Mouse (Mus musculus): ENCODE data around the gene Ppm1e. TPM values are rescaled to one million over a fixed set of nuclear protein-coding genes. Genes with fewer than 3 reads are reported as not detected.

Gene Ppm1e
- polyA plus RNA-seq, 1 experiment from 2014 or later, result 22.6 TPM

DNA sequence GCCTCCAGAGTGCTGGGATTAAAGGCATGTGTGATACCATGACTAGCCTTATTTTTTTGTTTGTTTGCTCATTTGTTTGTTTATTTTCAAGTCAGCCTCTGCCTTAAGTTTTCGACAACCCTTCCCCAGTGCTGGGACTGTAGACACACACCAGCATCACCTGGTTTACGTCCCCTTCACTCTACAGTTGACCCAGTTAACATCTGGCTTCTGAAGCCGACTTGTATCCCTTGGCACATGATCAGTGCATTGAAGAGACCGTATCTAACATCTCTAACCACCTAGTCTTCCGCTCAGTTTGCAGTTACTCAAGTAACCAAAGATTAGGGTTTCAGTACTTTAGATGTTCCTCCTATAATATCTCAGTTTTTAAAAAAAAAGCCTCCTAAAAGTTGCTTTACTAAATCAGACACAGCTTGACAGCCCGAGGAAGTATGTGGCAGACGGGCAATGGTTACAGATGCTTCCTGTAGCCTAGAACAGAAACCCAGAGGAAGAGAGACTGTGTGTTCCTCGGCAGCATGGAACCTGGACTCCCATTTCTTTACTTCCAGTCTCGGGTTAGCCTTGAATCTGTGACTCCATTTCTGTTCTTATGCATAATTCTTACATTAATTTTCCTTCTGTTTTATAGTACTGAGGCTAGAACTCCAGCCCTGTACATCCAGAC, 113.5 kb downstream of the Ppm1e start:
- Histone ChIP-seq H3K4me3 (no peak overlapping the region), H3K27ac (no peak overlapping the region), H3K9ac (no peak overlapping the region), H3K4me1 (replicated peaks) (peaks cover 9% of the 10 kb centered on the region; the same call in 1 of the 2 replicates), H3K27me3 (no peaks in the 10 kb centered on the region), H3K4me2 (no peak overlapping the region), H3K36me3 (peaks cover 11% of the 10 kb centered on the region), H3K9me3 (no peaks in the 10 kb centered on the region)
- no peak for ATAC-seq (ENCODE audit: low FRiP score)
- WGBS, result 92% methylated on average over 9 of the region's 9 CpGs

DNA sequence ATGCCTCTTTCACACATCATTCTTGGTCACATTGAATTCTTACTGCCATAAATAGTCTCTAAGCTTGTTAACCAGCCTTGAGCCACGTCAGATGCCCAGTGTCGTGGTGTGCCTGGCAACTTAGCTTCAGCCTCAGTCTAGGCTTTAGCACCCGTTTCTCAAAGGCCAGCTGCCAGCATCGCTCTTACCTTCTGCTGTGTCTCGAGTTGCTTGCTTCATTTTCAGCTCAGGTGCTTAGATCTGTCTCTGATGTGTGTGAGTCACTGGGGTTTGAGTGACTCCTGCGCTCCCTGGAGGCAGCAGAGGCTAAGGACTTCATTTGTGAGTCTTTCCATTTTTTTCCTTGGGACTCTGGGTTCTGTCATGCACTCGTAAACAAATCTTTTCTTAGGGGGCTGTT, 117.6 kb downstream of the Ppm1e start:
- no peak overlapping the region for H3K4me2 ChIP-seq
- no peak overlapping the region for H3K9ac ChIP-seq
- H3K27me3 ChIP-seq, result no peaks in the 10 kb centered on the region
- H3K4me1 ChIP-seq (replicated peaks), result no peaks in the 10 kb centered on the region
- 83% methylated on average over 7 of the region's 7 CpGs for WGBS
- no peak overlapping the region for H3K27ac ChIP-seq
- H3K4me3 ChIP-seq, result no peak overlapping the region
- peaks cover 28% of the 10 kb centered on the region for H3K36me3 ChIP-seq
- H3K9me3 ChIP-seq, result no peaks in the 10 kb centered on the region
- no peak for ATAC-seq (ENCODE audit: low FRiP score)

DNA sequence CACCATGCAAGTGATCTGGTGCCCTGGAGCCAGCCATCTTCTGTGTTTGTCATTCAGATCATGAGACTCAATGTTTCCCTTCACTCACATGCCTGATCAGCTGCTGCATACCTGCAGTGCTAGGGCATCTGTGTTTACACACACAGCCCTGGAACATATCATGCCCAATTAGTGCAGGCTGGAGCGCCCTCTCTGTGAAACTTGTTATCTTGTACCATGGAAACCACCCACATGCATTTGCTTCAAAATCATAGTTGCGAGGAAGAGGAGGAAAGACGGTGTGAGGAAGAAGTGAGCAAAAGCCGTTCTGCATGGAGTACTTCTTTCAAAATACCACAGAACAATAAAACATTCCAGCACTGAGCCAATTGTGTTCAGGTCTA, 118.0 kb downstream of the Ppm1e start:
- WGBS, result 95% methylated on average over 4 of the region's 4 CpGs
- Histone ChIP-seq H3K4me1 (replicated peaks) (no peaks in the 10 kb centered on the region), H3K4me3 (no peak overlapping the region), H3K4me2 (no peak overlapping the region), H3K36me3 (peaks cover 31% of the 10 kb centered on the region), H3K27ac (no peak overlapping the region), H3K9ac (no peak overlapping the region), H3K9me3 (no peaks in the 10 kb centered on the region), H3K27me3 (no peaks in the 10 kb centered on the region)
- ATAC-seq (ENCODE audit: low FRiP score), result no peak

GRCm38 (mm10) chr11:87240141-87240832, 118.5 kb downstream of the Ppm1e start:
- Histone ChIP-seq H3K27ac (no peak overlapping the region), H3K4me2 (no peak overlapping the region), H3K4me3 (no peak overlapping the region), H3K9ac (no peak overlapping the region), H3K4me1 (replicated peaks) (no peaks in the 10 kb centered on the region), H3K36me3 (peaks cover 34% of the 10 kb centered on the region), H3K27me3 (no peaks in the 10 kb centered on the region), H3K9me3 (no peaks in the 10 kb centered on the region)
- 88% methylated on average over 15 of the region's 15 CpGs for WGBS
- ATAC-seq (ENCODE audit: low FRiP score), result no peak

GRCm38 (mm10) chr11:87238891-87239530, 119.8 kb downstream of the Ppm1e start:
- H3K9ac ChIP-seq, result no peak overlapping the region
- H3K27ac ChIP-seq, result no peak overlapping the region
- no peak overlapping the region for H3K4me2 ChIP-seq
- peaks cover 44% of the 10 kb centered on the region for H3K36me3 ChIP-seq
- H3K9me3 ChIP-seq, result no peaks in the 10 kb centered on the region
- H3K27me3 ChIP-seq, result no peaks in the 10 kb centered on the region
- 81% methylated on average over 7 of the region's 7 CpGs for WGBS
- no peaks in the 10 kb centered on the region for H3K4me1 ChIP-seq (replicated peaks)
- no peak overlapping the region for H3K4me3 ChIP-seq
- no peak for ATAC-seq (ENCODE audit: low FRiP score)

DNA sequence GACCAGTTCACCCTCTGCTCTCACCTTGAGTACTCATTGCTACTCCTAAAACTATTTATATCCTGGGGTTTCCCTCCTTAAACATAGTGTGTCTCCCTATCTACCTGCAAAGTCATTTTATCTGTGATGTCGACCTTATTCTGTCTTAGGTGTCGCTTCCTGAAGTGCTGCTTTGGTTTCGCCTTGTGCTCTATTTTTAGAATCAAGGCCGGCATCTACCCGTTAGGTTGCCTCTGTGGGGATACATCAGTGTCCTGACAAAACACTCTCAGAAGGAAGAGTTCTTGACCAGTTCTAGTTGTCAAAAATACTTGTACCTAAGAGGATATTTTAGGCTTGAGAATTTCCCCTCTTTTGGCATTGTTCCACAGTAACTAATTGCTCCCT, 123.3 kb downstream of the Ppm1e start:
- Histone ChIP-seq H3K36me3 (peaks cover 62% of the 10 kb centered on the region), H3K9ac (no peak overlapping the region), H3K9me3 (no peaks in the 10 kb centered on the region), H3K4me1 (replicated peaks) (no peaks in the 10 kb centered on the region), H3K4me3 (no peak overlapping the region), H3K4me2 (no peak overlapping the region), H3K27ac (peak overlapping the region; percentile 8; the same call in 1 of the 2 replicates), H3K27me3 (no peaks in the 10 kb centered on the region)
- no peak for ATAC-seq (ENCODE audit: low FRiP score)
- 85% methylated on average over 5 of the region's 5 CpGs for WGBS

- no peak overlapping the region for H3K4me2 ChIP-seq
- 0 out of 2 replicates have a peak overlapping the region, but pooled peaks have one; percentile 8 for H3K27ac ChIP-seq
- 95% methylated on average over 12 of the region's 12 CpGs for WGBS
- peaks cover 58% of the 10 kb centered on the region for H3K36me3 ChIP-seq
- ATAC-seq (ENCODE audit: low FRiP score), result no peak
- H3K9me3 ChIP-seq, result no peaks in the 10 kb centered on the region
- no peaks in the 10 kb centered on the region for H3K4me1 ChIP-seq (replicated peaks)
- H3K27me3 ChIP-seq, result no peaks in the 10 kb centered on the region
- H3K4me3 ChIP-seq, result no peak overlapping the region
- H3K9ac ChIP-seq, result no peak overlapping the region
Observed at GRCm38 (mm10) chr11:87234743-87235485, 123.9 kb downstream of the Ppm1e start.

DNA sequence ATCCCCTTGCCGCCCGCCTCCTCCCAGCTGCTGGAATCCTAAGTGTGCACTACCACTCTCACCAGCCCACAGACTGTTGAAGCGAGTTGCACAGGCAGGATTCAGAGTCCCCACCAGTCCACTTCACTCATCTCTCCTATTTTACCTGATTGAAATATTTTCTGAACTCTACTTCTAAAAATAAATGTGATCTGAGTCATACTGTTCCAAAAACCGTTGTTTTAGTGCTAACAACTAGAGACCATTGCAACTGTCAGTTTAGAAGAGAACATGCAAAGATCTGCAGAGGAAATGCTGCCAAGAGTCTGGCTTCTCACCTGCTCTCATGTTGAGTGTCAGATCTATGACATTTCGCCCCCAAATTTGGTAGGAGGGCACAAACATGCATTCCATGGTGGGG, 125.4 kb downstream of the Ppm1e start:
- no peak overlapping the region for H3K4me3 ChIP-seq
- H3K9ac ChIP-seq, result no peak overlapping the region
- 94% methylated on average over 5 of the region's 5 CpGs for WGBS
- no peaks in the 10 kb centered on the region for H3K27me3 ChIP-seq
- peaks cover 54% of the 10 kb centered on the region for H3K36me3 ChIP-seq
- no peaks in the 10 kb centered on the region for H3K4me1 ChIP-seq (replicated peaks)
- no peaks in the 10 kb centered on the region for H3K9me3 ChIP-seq
- ATAC-seq (ENCODE audit: low FRiP score), result no peak
- H3K4me2 ChIP-seq, result no peak overlapping the region
- H3K27ac ChIP-seq, result no peak overlapping the region

DNA sequence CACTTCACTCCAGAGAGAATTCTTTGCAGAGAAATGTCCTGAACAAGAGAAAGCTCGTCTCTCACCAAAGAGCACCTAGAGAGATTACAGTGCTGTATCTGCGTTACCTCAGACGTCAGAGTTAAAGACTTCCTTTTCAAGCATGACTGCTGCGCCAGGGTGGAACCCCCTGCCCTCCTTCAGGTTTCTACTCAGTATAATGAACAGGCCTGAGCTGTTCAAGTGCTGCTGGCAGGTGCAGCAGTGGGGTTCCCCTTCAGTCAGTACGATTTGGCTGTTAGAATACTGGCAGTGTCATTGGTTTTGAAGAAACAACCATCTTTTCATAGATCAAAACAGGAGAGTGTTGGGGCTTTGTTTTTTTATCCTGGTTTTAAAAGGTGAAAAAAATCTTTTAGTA, 131.8 kb downstream of the Ppm1e start:
- Histone ChIP-seq H3K9me3 (no peaks in the 10 kb centered on the region), H3K9ac (no peak overlapping the region), H3K27ac (no peak overlapping the region), H3K36me3 (peaks cover 40% of the 10 kb centered on the region), H3K4me2 (no peak overlapping the region), H3K27me3 (no peaks in the 10 kb centered on the region), H3K4me3 (no peak overlapping the region), H3K4me1 (replicated peaks) (no peaks in the 10 kb centered on the region)
- ATAC-seq (ENCODE audit: low FRiP score), result no peak
- WGBS, result 88% methylated on average over 5 of the region's 5 CpGs

DNA sequence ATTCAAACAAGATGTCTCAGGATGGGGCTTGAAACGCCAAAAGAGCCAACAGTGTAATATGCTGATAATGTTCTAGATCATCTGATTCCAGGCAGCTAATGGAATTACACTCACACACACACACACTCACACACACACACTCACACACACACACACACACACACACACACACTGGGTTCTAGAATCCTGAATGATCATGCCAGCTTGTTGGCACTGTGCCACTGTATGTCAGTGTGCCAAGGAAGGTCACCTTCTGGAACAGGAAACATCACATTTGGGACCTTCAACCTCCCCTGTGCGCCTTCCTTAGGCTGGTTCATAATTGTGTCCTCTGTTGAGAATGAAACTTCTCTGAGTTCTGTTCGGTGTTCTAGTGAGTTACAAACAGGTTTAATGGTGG, 136.1 kb downstream of the Ppm1e start:
- 87% methylated on average over 3 of the region's 3 CpGs for WGBS
- no peak for ATAC-seq (ENCODE audit: low FRiP score)
- Histone ChIP-seq H3K4me1 (replicated peaks) (no peaks in the 10 kb centered on the region), H3K4me2 (no peak overlapping the region), H3K27ac (no peak overlapping the region), H3K9me3 (no peaks in the 10 kb centered on the region), H3K36me3 (peaks cover 39% of the 10 kb centered on the region), H3K9ac (no peak overlapping the region), H3K27me3 (no peaks in the 10 kb centered on the region), H3K4me3 (no peak overlapping the region)

DNA sequence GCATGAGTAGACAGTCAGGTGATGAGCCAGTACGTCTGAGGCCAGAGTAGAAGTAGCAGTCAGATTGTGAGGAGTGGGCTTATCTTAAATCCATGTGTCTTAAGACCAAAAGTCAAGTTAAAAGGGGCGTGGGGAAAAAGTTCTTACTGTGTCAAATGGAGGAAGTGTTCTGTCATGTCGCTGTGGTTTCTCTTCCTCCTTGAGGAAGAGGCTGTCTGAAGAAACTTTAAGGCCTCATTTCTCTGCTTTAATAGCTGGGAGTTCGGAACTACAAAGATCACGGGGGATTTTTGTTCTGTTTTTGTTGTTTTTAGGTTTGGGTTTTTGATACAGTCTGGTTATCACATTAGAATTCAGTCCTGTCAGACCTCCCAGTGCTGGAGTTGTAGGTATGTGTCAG, 146.5 kb downstream of the Ppm1e start:
- Histone ChIP-seq H3K4me1 (replicated peaks) (no peaks in the 10 kb centered on the region), H3K27ac (no peak overlapping the region), H3K36me3 (peaks cover 33% of the 10 kb centered on the region), H3K9me3 (no peaks in the 10 kb centered on the region), H3K9ac (no peak overlapping the region), H3K4me3 (no peak overlapping the region), H3K27me3 (no peaks in the 10 kb centered on the region), H3K4me2 (no peak overlapping the region)
- 87% methylated on average over 5 of the region's 5 CpGs for WGBS
- ATAC-seq (ENCODE audit: low FRiP score), result no peak
